Mouse (Mus musculus): Measurements from ENCODE around the gene Cdh23.

DNA sequence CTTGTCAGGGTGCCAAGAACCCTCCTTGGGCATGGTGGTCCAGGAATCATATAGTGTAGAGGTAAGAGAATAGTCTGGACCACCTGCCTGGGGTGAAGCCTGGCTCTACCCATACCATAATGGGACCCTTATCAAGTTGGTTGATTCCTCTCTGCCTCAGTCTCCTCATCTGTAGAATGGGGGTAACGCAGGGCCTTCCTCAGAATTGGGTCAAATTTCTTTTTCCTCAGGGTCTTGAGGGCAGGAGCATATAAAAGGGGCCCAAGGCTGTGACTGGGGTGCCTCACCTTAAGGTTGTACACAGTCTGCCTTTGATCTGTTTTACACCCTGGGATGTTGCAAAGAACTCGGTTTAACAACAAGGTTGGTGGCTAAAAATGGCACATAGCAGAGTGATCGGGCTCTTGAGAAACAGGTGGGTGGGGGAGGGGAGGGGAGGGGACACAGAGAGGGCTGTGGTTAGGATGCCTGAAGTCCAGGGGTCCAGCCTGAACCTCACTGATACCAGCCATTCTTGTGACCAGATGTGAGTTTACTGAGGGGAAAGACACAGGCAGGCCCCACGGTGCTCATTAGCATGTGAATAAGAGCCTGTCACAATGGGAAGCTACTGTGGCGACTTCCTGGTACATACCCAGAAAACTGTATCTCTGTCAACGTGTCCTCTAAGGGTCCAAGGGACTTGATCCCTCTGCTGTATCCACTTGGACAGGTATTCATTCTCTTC is 305.9 kb downstream of the Cdh23 start:
- TF ChIP-seq CTCF (IDR thresholded peaks at IDR 0.05) (no peak), EP300 (IDR thresholded peaks at IDR 0.05) (no peak)

Measured in lung, postnatal 0 days (tissue).